Mouse (Mus musculus) heart, postnatal 10 days (tissue): Measurements from ENCODE around the gene Slc8a3. TPM values are rescaled to one million over a fixed set of nuclear protein-coding genes. Genes with fewer than 3 reads are reported as not detected.

ENCODE experiments used
- DNase-seq, 2 experiments: peaks; one replicate each; pipeline ENCODE4 v3.0.0; 2021
- intact Hi-C: fragments of 180-260 bp; cut with DNase I; formaldehyde crosslinking; loops from one replicate; pipeline ENCODE4 v1.15.1; 2025
- total RNA-seq, 2 experiments: library from RNA; stranded (reverse); gene quantifications; 2 replicates each; pipeline ENCODE4 v1.2.3; 2021

Gene Slc8a3
- total RNA-seq, 2 experiments from 2014 or later, result 0.26 to 0.27 TPM

DNA sequence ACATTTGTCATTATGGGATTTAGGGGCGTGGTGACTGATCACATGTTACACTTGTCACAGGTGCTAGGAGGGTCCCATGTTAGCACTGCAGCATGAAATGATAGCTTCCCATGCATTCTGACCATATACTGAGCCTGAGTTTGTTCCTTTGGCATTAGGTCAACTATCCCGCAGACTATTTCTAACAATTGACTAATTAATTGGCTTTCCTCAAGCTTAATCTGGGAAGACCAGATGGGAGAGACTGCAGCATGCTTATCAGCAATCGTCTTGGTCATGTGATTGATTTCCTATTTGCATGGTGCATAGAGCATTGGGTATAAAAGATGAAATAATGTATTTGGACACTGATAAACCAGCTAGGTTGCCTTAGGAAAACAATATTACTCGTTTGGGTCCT is 91.9 kb downstream of the Slc8a3 start:
- intact Hi-C loops, result no loop called here

DNA sequence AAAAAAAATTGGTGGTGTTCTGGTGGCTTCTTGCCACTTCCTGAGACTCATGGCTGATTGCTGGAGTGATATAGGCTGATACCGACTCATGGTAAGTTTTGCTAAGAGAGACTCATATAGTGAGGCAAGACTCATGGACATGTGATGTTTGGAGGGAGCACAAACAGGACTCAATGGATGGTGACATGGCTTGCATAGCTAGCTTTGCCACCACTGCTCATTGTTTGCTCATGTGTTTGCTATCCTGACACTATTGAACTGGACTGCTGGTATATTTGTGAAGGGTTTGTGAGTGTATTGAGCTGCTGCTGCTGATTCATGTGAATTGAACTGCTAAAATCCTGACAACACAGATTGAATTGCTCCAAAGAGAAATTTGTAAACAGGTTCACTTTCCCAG is 95.8 kb downstream of the Slc8a3 start:
- intact Hi-C loops, result no loop called here
- DNase-seq, result no peak

More for the DNA sequence above, 91.9 kb downstream of the Slc8a3 start:
- DNase-seq, result no peak

DNA sequence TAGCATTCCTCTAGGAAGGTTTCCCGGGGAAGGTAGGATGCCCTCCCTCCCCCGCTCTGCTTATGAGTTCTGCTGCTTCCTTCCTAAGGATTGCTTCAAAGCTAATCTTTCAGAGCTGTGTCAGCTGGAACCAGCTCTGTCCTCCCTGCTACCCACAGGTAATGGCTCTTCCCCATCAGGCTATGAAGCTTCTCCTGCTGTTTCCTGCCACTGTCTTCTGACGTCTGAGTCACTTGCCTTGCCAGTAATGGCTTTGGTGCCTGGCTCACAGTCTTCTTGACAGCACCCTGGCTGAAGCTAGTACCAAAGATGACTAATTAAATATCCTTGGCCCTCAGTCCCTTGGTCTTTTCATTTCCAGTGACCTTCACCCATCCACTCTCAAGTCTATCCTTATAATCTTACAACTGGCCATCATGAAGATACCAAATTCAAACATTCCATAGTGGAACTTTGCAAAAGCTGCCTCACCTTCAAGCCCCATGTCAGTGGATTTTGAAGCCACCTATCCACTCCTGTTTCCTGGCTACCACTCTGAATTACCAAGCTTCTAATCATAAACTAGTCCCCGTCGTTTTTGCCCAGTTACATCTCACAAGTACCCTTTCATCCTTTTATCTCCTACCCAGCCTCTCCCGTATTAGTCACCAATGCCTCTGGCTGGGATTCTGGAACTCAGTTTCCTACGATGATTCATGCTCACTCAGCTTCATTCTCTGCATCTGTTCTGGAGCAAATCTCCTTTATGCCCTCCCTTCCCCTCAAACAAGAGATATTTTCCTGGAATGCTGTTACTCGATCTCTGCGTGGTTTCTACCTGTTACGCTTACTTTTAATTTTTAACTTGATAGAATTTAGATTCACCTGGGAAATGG is 97.3 kb downstream of the Slc8a3 start:
- no peak for DNase-seq
- intact Hi-C loops, result no loop called here

DNA sequence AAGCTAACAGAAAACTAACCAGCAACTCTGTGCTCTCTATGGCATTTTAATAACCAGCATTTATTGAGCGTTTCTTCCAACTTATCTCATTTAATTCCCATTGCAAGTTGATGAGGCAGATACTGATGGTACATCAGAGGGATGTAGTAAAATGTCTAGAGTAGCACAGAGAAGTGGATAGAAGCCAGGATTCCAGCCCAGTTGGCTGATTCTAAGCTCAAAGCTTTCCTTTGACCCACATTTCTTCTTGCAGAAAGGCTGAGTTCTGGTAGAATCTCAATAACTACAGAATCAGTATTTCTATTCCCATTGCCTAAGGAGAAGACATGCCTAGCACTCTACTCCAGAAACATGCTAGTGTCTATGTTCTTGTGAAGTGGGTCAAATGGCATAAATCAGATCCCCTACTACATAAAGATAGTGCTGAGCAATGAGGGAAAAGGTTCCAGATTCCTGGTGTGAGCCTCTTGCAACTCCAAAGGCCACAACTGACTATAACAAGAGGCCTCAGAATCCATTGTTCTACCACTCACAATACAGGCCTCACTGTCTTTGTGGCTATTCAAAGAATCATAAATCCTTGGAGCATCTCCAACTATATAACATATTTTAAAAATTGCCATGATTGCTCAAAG is 99.1 kb downstream of the Slc8a3 start:
- DNase-seq, result no peak
- intact Hi-C loops, result no loop called here

DNA sequence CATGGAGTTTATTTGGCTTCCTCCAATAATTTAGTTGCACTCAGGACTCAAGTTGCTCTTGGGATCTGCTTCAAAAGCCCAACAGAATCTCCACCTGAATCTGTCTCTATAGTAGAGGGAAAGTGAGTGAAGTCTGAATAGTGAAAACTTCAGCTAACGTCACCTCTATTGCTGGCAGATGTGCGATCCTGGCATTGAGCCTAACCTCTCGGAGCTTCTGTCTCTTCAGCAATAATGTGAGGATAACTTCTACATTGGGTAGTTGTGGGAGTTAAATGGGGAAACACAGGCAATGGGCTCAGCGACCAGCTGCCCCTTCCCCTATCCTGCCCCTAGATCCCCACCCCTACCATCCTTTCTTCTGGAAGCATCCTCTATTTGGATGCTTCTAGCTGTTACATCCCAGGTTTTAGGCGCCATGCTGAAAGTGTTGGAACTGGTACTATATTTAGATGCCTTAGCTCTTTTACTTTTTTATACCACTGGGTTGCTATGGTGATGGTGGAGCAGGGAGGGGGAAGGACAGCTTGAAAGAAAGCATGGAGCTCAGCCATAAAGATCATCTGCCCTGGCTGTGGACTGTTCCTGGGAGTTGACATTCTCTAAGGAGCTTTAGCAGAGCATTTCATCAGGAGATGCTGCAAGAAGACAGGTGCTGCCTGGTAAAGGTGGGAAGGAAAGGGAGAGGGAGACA is 105.1 kb downstream of the Slc8a3 start:
- intact Hi-C loops, result no loop called here
- no peak for DNase-seq

DNA sequence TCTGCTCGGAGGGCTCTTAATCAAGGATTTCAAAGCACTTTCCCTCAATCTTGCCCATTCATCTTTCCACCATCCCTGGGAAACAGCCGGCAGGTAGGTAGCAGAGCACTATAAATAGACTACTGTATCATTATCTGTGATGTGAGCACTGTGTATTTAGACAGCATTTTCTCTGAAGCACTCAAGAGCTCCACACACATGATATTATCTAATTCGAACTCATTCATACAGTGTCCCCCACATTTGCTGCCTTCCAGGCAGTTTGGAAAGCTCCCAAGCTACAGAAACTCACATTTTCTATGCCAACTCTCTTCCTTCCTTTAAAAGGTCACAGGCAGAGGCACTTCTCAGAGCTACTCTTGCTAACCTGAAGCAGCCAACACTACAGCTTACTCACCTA is 106.4 kb downstream of the Slc8a3 start:
- DNase-seq, result no peak
- intact Hi-C loops, result no loop called here

DNA sequence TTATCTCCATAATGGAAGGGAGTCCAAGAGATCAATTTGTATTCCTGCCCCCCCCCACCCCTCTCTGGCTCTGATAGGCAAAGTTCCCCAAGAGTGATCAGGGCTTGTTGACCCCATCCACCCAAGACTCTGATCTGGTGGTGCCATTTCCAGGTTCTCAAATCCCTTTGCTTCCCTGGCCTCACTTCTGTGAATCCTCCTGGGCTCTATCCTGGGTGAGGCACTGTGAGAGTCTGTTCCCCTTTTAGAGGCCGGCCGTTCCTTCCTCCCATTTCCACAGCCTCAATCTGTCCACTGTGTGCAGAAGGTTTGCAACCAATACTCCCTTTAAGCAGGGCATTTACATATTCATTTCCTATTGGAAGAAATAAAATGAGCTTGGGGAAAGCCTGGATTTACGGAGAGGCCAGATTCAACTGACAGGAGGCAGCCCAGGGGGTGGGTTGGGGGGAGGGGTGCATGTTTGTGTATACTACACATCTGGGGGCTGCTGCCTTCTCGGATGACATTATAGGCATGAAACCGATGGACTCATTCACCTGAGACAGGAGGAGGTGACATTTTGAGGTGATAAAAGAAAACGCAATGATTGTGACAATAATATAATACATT is 106.9 kb downstream of the Slc8a3 start:
- intact Hi-C loops, result no loop called here
- no peak for DNase-seq

DNA sequence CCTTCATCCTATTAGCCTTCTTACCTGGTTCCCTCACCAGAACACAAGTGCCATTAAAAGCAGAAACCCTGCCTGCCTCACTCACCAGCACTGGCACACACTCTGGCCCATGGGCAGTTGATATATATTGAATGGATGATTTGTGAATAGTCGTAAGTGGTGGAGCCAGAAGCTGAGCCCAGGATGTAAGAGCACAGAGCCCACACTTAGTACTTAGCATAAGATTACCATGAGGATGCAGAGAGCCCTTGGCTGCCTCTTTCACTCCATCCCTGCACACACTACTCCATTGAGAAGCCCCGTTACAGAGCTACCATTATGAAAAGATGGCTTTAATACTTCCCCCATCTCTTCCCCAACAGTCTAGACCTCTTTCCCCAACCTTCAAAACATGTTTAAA is 108.1 kb downstream of the Slc8a3 start:
- no peak for DNase-seq
- intact Hi-C loops, result no loop called here

DNA sequence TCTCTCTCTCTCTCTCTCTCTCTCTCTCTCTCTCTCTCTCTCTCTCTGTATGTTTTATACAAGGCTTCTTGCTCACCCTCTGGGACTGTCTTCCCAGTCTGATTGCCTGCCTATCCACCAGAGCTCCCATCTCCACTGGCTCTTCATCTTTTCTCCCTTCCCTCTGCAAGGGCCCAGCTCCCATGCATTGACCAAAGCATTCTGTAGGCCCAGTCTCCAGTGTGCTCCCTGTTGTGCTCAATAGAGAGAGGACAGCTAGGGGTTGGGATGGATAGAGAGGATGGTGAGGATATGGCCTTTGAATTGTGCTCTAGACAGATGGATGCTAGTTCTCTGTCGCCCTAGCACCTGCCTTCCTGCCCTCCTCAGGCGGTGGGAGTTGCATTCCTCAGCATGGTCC is 109.7 kb downstream of the Slc8a3 start:
- intact Hi-C loops, result no loop called here
- no peak for DNase-seq

DNA sequence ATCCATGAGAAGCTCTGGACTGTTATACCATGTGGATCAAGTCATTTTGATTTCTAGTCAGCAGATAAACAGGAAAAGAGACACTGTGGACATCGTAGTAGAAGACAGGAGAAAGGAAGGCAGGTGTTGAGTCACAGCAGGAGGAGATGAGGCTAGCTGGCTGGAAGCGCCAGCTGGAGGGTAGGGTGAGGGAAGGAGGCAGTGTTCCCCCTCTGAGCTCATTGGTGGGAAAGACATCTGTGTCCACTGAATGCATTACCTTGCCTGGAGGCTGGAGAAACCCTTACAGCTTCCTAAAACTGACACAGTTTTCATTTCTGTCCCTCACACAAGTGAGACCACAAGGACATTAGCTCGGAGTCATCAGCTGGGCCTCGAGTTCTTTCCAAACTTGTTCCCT is 113.6 kb downstream of the Slc8a3 start:
- DNase-seq, result no peak
- intact Hi-C loops, result no loop called here

DNA sequence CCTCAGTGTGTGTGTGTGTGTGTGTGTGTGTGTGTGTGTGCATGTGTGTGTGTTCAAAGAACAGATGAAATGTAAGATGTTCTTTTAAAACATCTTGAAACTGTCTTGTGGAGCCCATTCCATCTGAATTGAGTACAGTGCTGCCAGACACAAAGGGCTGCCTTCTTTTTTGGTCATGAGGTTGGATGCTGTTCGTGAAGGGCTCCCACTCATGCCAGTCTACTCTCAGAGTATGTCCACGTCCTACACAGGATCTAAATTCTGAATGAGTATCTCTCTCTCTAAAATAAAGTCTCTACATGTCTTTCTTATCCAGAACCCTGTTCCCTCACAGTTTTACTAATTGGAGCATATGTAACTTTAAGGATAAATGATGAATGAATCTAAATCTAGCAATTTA is 124.4 kb downstream of the Slc8a3 start:
- intact Hi-C loops, result no loop called here

DNA sequence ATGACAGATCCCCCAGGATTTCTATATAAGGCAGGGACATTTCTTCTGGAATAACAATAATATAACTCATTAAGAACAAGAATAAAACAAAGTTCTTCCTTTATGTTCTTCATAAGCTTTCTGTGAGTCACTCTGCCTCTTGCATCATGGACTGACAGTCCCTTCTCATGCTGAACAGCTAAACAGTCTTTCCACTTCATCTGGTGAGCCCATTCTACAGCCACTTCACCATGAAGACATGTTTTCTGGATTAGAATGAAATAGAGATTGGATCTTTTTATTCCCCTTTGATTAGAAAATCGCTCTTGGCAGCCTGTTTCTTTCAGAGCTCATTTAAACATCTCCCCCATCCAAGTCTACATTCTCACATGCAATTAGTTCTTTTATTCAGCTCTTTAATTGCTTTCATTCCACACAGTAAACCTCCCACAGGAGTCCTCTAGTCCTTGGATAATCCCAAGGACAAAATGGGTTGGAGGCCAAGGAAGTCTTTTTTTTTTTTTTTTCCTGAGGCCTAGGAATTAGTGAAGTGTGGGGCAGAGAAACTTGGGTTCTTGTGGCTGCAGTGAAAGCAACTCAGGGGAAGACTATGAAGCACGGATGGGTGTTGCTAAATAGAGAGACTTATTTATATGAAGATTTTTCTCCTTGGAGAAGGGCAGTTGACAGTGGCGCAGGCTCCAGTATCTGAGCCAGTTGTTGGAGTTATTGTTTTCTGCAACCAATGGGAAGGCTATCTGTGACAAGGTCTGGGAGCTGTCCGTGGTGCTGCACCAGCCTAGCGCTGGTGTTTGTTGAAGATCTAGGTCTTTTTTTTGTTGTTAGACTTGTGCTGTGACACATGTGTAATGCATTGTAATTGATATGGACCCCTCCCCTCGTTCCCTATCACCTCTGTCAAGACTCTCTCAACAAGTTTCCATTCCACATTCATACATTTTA is 127.1 kb downstream of the Slc8a3 start:
- intact Hi-C loops, result no loop called here
- DNase-seq, result peak; percentile 48 to 70

More for the DNA sequence above, 124.4 kb downstream of the Slc8a3 start:
- DNase-seq, result no peak

DNA sequence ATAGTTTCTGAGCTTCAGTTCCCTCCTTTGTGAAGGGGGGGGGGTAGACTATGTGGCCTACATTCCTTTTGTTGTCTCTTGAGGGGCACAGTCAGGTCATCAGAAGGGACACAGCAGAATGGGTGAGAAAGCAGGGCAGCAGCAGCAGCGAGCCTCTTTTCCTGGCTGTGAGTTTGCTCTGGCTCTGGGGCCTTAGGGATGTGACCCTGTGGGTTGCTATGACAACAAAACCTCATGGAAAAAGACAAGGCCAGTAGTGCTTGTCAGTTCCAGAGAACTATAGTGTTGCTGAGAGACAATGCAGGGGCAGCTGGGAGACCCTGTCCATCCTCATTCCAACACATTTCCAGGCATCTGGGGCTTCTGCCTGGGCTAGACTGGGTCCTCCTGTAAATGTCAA is 129.8 kb downstream of the Slc8a3 start:
- no peak for DNase-seq
- intact Hi-C loops, result no loop called here

DNA sequence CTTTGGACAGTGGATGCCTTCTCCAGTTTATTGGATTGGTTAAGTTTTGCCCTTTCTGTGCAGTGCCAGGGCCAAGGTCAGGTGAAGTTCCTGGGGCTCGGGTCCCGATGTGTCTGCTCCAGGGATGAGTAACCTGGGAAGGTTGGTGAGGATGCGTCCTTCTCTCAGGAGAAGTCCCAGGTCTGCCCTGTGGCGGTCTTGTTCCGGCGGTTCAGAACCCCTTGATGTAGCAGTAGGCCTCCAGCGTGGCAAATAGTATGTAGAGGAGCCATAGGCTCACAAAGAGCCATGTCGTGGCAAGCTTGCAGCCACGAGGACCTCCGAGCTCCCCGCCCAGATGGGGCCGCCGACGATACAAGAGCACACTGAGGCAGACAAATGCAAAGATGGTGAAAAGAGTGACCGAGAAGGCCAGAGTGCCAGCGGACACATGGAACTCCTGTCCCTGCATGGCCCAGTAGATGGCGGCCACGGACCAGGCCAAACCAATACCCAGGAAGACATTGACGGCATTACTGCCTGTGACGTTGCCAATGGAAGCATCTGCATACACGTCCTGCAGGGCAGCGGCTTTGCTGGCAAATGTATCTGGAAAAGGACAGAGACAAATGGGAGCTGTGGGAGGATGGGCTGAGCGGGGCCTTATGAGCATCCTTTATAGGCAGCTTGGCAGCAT is 133.6 kb downstream of the Slc8a3 start:
- intact Hi-C loops, result loop anchor here (1.0 kb wide), 1 partner anchor 203 kb away; no protein-coding TSS in a partner anchor

DNA sequence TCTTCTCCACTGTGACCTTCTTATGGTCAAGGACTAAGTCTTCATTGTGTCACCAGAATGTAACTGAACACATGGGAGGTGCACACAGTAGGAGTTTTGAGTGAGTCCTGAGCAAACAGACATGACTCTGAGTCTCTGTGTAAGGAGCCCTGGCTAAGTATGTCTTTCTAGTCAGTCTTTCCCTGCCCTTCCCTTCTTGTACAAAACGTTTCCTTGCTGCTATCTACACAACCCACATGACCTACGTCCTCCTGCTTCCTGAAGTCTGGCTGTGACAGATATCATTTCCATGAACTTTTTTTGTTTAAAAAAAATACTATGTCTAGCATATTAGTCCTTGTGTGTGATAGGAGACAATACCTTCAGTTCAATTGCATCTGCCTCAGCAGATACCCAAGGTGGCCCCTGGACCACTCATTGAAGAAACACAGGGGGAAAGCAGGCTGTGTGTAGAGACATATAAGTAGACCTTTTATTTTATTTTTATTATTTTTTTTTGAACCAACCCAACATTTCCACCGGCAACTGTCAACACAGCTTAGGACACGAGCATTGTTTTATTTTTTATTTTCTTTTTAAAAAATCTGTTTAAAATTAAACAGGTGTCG is 135.4 kb downstream of the Slc8a3 start:
- DNase-seq, result no peak
- intact Hi-C loops, result no loop called here

More for the DNA sequence above, 133.6 kb downstream of the Slc8a3 start:
- DNase-seq, result peak; percentile 60 to 79

DNA sequence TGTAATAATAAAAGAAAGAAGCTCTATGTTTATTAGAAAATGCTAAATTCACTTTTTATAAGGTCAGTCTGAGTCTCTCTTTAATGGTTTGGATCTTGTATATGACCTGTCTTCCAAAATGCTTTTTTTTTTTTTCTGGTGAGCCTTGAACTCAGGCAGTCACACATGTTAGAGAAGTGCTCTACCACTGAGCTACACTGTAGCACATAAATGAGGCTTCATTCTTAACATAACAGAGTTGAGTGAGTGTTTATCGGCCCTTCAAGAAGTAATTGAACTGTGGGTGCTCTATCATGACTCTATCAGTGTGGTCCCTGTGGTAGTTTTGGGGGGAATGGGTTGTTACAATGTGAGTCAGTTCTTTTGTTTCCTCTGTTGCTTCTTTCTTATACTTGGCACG is 139.0 kb downstream of the Slc8a3 start:
- no peak for DNase-seq
- intact Hi-C loops, result no loop called here

DNA sequence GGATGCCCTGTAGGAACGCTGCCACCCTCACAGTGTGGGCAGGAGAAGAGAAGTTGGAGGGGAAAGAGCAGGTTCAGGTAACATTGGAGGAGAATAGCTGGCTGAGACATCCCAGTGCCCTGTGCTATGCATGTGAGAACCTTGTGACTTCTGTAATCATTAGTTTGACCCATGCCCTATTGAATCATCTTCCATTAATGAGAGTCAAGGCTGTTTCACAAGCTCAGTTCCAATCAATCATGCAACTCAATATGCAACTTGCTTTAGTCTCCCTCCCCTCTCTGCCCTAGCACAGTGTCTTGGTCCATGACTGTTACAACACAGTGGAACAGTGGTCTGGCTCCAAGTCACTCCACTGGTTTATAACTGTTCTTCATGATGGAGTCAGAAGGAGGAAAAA is 143.3 kb downstream of the Slc8a3 start:
- intact Hi-C loops, result loop anchor here (10.0 kb wide), 1 partner anchor 405 kb away; no protein-coding TSS in a partner anchor
- DNase-seq, result no peak

DNA sequence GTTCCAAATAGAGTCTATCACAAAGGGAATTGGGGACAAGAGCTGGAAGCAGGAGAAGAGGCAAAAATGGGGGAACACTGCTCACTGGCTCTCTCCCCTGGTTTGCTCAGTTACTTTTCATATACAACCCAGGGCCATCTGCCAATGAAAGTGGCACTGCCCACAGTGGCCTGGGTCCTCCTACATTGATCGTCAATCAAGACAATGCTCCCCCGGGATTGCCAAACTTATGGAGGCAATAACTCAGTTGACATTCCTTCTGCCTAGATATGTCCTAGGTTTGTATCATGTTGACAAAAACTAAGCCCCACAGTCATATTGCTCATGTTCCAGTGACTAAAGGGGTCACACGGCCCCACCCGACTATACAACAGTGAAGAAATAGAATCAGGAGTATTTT is 144.0 kb downstream of the Slc8a3 start:
- intact Hi-C loops, result loop anchor here (10.0 kb wide), 1 partner anchor 404 kb away; no protein-coding TSS in a partner anchor
- no peak for DNase-seq

DNA sequence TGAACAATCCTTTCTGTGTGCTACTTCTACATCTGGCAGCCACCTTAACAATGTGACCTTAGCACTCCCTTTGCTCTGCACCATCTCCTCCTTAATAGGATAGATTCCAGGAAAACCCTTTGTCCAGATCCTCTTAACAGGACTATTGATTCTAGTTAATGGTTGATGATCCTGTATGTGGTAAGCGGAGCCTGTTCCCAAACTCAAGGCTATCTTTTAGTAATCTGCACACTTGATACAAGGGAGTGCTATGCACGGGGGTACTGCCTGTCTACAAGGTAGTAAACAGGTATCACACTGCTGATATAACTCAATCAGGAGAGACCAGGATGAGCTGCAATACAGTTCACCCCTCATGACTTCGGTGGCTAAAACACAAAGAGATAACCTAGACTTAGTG is 144.6 kb downstream of the Slc8a3 start:
- intact Hi-C loops, result loop anchor here (10.0 kb wide), 1 partner anchor 404 kb away; no protein-coding TSS in a partner anchor
- DNase-seq, result no peak
